ENCODE assay signal across 8 mouse cellular contexts in genomic region chr5:145139571-145140519, GRCm38 (mm10). TPM values are rescaled to one million over a fixed set of nuclear protein-coding genes. Genes with fewer than 3 reads are reported as not detected.
DNase-seq lines count a peak whose midpoint lies in the region; ATAC-seq and TF ChIP-seq lines count a peak whose summit lies in the region.

TSS of gene Pdap1 (minus strand) at chr5:145140238.
TSS of gene Bud31 (plus strand) at chr5:145140362.

- H3K4me1 ChIP-seq in hindbrain, embryonic 14.5 days (replicated peaks; ENCODE audit: control insufficient read depth, insufficient read depth, low read length): peaks cover 28% of the 10 kb centered on the region

- TF ChIP-seq CTCF in Patski (IDR thresholded peaks at IDR 0.05): no peak

- no peaks in the 10 kb centered on the region for H3K9me3 ChIP-seq in hindbrain, embryonic 14.5 days (ENCODE audit: control insufficient read depth, low read length)

- CTCF ChIA-PET in Patski (lab: Charles Lee): no interaction called here

- POLR2A ChIA-PET in Patski (lab: Charles Lee): interaction anchor here (1.0 kb wide), 1 partner anchor 8 kb away, joined by 3 read pairs; no protein-coding TSS in a partner anchor

- peak within 1 kb of the TSS; percentile 80 for H3K4me3 ChIP-seq in hindbrain, embryonic 14.5 days (replicated peaks; ENCODE audit: low read length)

- H3K4me2 ChIP-seq in hindbrain, embryonic 14.5 days (replicated peaks): peak within 1 kb of the TSS; percentile 83

- peak within 1 kb of the TSS; percentile 94 for H3K27ac ChIP-seq in hindbrain, embryonic 14.5 days

- peak within 1 kb of the TSS; percentile 84 for H3K9ac ChIP-seq in hindbrain, embryonic 14.5 days

- peak; percentile 78 for ATAC-seq in Patski
- peak; percentile 93 for ATAC-seq in hindbrain, embryonic 14.5 days (ENCODE audit: low FRiP score)

- under 1% methylated on average over 84 of the region's 84 CpGs for WGBS in hindbrain, embryonic 14.5 days

- H3K27me3 ChIP-seq in Patski: no peaks in the 10 kb centered on the region
- no peaks in the 10 kb centered on the region for H3K27me3 ChIP-seq in hindbrain, embryonic 14.5 days (ENCODE audit: control insufficient read depth, insufficient read depth, low read length)

- in situ Hi-C loops in Patski (cut with MboI; ENCODE audit: low pct_unique_long_range_greater_than_20kb): no loop called here

- peaks cover 62% of the 10 kb centered on the region for H3K36me3 ChIP-seq in hindbrain, embryonic 14.5 days (replicated peaks; ENCODE audit: control insufficient read depth, insufficient read depth)

- peak; percentile 73 for DNase-seq in Patski (ENCODE audit: low read depth, low spot score)
- peak; percentile 96 to 97 for DNase-seq in cerebellum, postnatal 14 days
- peak; percentile 95 to 97 for DNase-seq in frontal cortex, postnatal 25 days (ENCODE audit: low spot score in 2 of 2)
- DNase-seq in hindbrain, embryonic 14.5 days (ENCODE audit: low spot score): peak; percentile 96
- DNase-seq in layer of hippocampus, postnatal 36 days: peak; percentile 95 to 96
- peak; percentile 96 for DNase-seq in lung, postnatal 36 days
- DNase-seq in retina, postnatal 1 day: peak; percentile 97
- DNase-seq in urinary bladder, adult 18-20 months (ENCODE audit: low spot score in 2 of 2): peak; percentile 92 to 98

RNA-seq across cellular contexts. Expression of gene Pdap1, which starts in this region (rescaled TPM):
- 188 TPM for polyA plus RNA-seq in Patski (2021)
- polyA plus RNA-seq in hindbrain, embryonic 14.5 days (2014; fragmentation: Nextera tagmentation; extraction: Ambion mirVana): 95.5 and 96.3 TPM in 2 replicates
- 10 to 100 TPM; 88.8 to 94.5 TPM for total RNA-seq in layer of hippocampus, postnatal 36 days (2021)

RNA-seq across cellular contexts. Expression of gene Bud31, which starts in this region (rescaled TPM):
- 170 TPM for polyA plus RNA-seq in Patski (2021)
- 177 and 188 TPM in 2 replicates for polyA plus RNA-seq in hindbrain, embryonic 14.5 days (2014; fragmentation: Nextera tagmentation; extraction: Ambion mirVana)
- 10 to 100 TPM; 74.3 to 76.2 TPM for total RNA-seq in layer of hippocampus, postnatal 36 days (2021)

Comparison
In these comparisons a context has a peak if more than half of its experiments do, and no peak if none do; other contexts are left out.
1. Peak in every context shown above with its lines: DNase-seq, ATAC-seq, H3K4me3 ChIP-seq and H3K27ac ChIP-seq.